Mouse (Mus musculus): ENCODE measurements at regions not wholly inside any gene's neighbourhood (a gene's known extent, or its start where the extent isn't known, plus 50 kb on each side); places are given as distances from the start of the nearest gene placed in this dataset.

GRCm38 (mm10) chr17:45341573-45341972 lies 92.0 kb downstream of the Cdc5l start:
- DNase-seq (ENCODE audit: low spot score in 2 of 2) = no peak

- no peak for DNase-seq (ENCODE audit: low spot score in 2 of 2)
Measured at GRCm38 (mm10) chr17:45340851-45341250, 92.7 kb downstream of the Cdc5l start.

DNA sequence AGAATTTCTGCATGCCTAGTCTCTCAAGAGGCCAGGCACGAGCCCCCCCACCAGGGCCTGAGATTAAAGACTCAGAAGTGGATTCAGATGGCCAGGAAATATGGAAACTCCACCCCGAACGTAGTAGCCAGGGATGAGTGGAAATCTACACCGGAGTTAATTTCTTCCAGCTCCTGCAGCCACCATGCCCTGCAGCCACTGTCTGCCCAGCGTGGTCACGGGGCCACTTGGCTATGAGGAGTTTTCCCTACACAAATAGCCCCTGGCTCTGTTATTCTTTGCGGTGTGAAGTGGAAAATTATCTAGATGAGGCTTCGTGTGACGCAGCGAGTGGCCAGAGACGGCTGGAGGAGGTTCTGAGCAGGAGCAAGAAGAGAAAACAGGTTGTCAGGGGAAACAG lies 94.3 kb downstream of the Cdc5l start:
- DNase-seq (ENCODE audit: low spot score in 2 of 2) = no peak

GRCm38 (mm10) chr17:45338086-45338485 lies 95.5 kb downstream of the Cdc5l start:
- DNase-seq (ENCODE audit: low spot score in 2 of 2) = no peak

GRCm38 (mm10) chr17:45335586-45336151 lies 97.9 kb downstream of the Cdc5l start:
- no peak for DNase-seq (ENCODE audit: low spot score in 2 of 2)

DNA sequence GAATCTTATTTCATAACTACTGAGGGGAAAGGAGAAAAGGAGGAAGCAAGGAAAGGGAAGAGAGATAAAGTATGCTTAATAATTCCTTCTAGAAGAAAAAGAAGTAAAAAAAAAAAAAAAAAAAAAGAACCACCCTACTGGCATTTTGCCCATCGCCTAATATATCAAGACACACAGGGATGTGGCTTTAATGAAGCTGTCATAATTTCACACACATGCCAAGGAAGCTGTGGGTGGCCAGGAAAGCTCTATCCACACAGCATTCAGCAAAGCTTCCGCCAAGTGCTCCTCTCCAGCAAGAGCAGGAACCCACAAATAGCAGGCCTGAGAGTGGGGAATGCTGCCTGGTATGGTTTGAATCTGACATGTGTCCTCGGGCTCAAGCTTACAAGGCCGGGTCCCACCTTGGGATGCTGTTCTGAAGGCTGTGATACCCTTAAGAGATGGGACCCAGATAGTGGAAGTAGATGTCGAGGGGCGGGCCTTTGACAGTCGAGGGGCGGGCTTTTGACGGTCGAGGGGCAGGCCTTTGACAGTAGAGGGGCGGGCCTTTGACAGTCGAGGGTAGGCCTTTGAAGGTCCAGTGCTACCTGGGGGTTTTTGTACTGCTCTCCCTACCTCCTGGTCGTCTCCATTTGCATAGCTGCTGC lies 98.7 kb downstream of the Cdc5l start:
- no peak for DNase-seq (ENCODE audit: low spot score in 2 of 2)

GRCm38 (mm10) chr17:45332321-45332720 lies 101.2 kb downstream of the Cdc5l start:
- DNase-seq (ENCODE audit: low spot score in 2 of 2) = no peak

GRCm38 (mm10) chr17:45329241-45329640 lies 104.3 kb downstream of the Cdc5l start:
- no peak for DNase-seq (ENCODE audit: low spot score in 2 of 2)

DNA sequence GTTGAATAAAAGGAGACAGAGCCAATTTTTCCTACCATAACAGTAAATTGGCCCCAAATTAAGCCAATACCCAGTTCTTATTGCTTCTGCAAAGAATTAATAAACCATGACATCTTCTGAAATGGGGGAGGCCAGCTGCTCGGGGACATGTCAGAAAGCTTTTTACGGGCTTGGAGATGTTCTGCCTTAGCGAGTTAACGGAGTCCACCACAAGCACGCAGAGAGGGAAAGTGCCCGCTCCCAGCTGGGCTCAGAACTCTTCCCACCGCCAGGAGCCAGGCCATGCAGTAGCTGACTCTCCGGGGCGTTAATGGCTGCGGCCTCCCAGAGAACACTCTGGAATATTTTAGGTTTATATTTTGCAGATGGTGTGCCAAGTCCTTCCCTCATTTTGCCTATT lies 106.8 kb downstream of the Cdc5l start:
- DNase-seq (ENCODE audit: low spot score in 2 of 2) = no peak

DNA sequence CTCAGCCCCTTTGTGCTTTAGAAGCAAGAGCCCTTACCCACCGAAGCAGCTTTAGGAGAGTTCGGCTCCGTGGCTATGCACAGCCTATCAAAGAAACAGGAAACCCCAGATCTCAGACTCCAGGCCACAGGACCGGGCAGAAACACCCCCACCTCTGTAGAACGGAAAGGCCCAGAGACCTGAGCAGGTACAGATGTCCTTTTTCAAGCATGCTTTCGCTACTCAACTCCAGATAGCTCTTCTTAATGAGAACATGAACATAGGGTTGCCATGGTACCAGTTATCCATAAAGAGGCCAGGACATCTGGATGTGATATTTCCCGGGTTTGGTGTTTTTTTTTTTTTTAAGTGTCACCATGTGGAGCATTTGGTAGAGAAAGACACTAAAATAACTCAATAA lies 107.4 kb downstream of the Cdc5l start:
- no peak for DNase-seq (ENCODE audit: low spot score in 2 of 2)

DNA sequence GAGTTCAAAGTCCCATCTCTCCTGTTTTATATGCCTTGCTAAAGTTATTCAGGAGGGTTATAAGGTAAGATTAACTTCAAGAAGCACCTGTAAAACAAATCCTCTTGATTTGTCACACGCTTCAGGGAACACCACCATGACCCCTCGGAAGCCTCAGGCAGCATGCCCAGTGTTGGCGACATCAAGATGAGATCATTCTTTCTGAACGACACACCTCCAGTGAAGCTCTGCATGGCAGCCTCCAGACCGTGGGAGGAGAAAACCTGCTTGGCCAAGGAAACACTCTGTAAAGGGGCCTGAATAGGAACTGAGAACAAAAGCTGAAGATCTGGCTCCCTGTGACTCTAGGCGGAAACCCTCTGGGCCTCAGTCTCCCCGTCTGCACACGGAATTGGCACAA lies 110.7 kb downstream of the Cdc5l start:
- DNase-seq (ENCODE audit: low spot score in 2 of 2) = no peak

DNA sequence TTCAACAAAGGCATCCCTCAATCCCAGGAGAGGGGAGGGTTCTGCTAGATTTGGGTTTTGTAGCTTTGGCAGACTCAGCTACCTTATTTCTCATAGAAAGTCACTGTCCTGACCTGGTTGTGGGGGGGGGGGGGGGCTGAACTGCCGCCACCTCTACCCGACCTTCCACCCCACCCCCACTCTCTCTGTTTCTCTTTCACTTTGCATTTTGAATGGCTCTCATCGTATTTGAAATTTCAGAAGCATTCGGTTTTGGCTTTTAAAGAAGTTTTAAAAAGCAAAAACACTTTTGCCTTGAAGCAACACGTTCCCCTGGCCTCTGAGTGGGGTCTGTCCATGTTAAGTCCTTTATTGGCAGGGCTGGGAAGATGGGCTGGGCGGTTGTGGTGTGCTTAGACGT lies 113.5 kb downstream of the Cdc5l start:
- DNase-seq (ENCODE audit: low spot score in 2 of 2) = no peak

DNA sequence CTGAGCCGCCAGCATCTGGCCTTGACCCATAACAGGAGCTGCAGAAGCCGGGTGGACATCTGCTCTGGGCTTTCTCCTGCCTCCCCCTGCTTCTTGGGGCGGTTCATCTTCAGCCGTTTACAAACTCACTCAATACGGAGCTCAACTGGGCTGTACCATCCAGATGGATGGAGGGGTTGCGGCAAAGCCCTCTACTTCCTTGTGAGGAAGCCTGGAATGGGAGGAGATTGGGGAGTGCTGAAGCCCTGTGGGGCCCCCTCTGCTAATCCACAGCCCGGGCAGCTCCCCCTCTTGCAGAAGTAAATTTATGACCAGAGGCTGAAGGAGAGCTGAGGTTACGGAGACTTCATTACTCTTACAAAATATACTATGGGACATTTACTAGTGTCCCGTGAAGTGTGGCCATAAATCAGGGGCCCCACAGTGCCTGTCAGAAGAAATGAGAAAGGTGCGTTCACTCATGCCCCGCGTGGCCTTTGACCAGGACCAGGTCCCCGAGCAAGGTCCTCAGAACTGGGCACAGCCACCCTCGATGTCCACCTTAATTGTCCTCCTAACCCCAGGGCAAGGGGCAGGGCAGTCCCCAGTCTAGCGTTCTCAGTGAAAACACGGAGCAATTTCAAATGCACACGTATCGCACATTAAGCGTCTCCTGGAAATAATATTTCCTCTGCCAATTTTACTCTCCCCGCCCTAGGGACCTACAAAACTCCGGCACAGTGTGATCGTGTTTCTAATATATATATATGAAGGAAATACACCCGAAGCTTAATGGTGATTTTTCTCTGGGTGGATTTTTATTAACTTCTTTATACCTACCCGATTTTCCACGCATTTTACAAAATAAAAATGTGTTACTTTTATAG lies 115.1 kb downstream of the Cdc5l start:
- DNase-seq (ENCODE audit: low spot score in 2 of 2) = no peak

GRCm38 (mm10) chr17:45312510-45313266 lies 120.8 kb downstream of the Cdc5l start:
- DNase-seq (ENCODE audit: low spot score in 2 of 2) = peak in 1 of 2 experiments; percentile 30

GRCm38 (mm10) chr17:45306506-45306905 lies 127.0 kb downstream of the Cdc5l start:
- no peak for DNase-seq (ENCODE audit: low spot score in 2 of 2)

GRCm38 (mm10) chr17:45303183-45303582 lies 130.4 kb downstream of the Cdc5l start:
- no peak for DNase-seq (ENCODE audit: low spot score in 2 of 2)

DNA sequence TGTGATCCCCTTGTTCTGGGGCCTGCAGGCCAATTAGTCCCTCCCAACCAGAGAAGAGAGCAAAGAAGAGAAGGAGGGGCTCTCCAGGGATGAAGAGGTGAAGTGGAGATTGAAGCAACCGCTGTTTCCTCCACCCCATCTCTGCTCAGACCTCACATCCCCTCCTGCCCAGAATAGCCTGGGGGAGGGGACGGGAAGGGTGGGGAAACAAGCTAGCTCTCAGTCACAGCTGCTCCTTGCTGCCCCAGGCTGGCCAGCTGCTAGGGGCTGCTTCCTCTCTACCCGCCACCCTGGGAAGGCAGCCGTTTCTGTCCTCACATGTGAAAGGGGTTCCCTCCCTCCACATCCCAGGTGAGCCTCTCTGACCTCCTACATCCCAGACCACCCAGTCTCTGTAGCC lies 135.2 kb downstream of the Cdc5l start:
- no peak for DNase-seq (ENCODE audit: low spot score in 2 of 2)

DNA sequence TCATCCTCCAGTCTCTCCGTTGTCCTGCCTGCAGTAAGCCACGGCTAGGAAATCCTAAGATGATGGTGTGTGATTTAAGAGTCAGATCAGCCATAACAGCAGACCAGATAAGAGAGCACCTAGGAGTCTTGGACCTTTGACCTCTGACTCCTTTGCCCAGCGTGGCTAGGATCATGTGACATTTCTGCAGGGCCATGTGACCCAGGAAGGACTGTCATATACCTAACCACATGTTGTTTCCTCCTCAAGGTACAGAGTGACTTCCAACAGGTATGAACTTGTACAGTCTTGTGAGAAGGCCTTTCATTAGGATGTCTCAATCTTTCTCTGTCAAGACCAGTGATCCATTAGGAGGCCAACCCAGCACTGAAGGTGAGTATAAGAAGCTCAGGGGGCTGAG lies 135.7 kb downstream of the Cdc5l start:
- no peak for DNase-seq (ENCODE audit: low spot score in 2 of 2)

DNA sequence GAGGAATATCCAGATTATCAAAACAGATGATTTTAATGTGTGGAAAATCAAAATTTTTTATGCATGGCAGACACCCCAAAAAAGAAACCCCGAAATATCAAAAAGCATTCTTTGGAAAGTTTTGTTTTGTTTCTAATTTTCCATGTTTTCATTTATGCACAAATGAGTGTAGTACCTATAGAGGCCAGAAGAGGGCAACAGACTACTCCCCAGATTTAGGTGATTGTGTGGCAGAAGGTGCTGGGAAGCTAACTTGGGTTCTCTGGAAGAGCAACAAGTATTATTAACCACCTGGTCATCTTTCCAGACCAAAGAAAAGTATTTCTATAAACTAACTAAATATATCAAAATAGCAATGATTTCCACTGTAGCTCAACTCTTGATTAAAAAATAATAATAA lies 137.2 kb downstream of the Cdc5l start:
- no peak for DNase-seq (ENCODE audit: low spot score in 2 of 2)

GRCm38 (mm10) chr17:45294886-45295285 lies 138.7 kb downstream of the Cdc5l start:
- DNase-seq (ENCODE audit: low spot score in 2 of 2) = no peak

GRCm38 (mm10) chr17:45294256-45294865 lies 139.2 kb downstream of the Cdc5l start:
- no peak for DNase-seq (ENCODE audit: low spot score in 2 of 2)
